8 mouse cellular contexts compared by ENCODE assay signal in the genomic region with DNA sequence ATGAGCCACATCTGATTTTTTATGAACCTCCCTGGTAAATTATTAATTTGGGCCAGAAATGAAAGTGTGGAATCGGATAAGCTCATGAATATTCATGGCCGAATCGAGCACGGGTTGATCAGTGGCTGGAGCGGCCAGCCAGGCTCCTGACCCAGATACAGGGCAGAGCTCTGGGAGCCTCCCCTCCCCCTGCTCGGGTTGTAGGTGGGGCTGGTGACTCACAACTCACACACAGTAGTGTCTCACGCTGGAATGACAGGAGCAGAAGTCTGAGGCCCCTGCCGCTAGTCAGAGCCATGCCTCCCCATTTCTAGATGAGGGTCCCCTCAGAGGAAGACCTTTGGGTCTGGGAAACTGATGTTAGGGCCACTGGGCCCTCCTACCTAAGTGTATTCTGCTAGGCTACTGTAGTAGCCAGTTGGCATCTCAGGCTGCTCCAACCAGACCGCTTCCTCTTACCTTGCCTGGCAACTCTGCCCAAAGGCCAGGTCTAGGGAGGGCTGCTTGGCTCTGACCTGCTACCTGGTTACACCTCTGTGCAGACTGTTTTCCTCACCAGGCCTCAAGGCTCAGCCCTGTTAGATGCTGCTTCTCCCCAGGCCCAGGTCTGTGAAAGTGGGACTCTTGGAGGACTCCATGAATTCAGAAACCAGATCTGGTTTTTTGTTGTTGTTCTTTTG.
DNase-seq lines count a peak whose midpoint lies in the region; ATAC-seq lines count a peak whose summit lies in the region.

No protein-coding gene starts in this region.

- 21% methylated on average over 9 of the region's 9 CpGs for WGBS in embryonic facial prominence, embryonic 10.5 days
- 10% methylated on average over 9 of the region's 9 CpGs for WGBS in heart, embryonic 10.5 days
- WGBS in stomach, embryonic 15.5 days, result 32% methylated on average over 9 of the region's 9 CpGs

- peak; percentile 87 for ATAC-seq in stomach, embryonic 15.5 days (ENCODE audit: insufficient read depth, low FRiP score, low read depth)

- H3K4me3 ChIP-seq in embryonic facial prominence, embryonic 10.5 days, result peak overlapping the region; percentile 38
- peak overlapping the region; percentile 57 for H3K4me3 ChIP-seq in heart, embryonic 10.5 days
- H3K4me3 ChIP-seq in stomach, embryonic 15.5 days (replicated peaks), result peak overlapping the region; percentile 8; the same call in 1 of the 2 replicates

- DNase-seq in 3T3-L1 (ENCODE audit: low read depth, low spot score) (peak; percentile 92), R1 (ENCODE audit: low read depth, low spot score) (peak; percentile 30)
- peak; percentile 55 for DNase-seq in embryonic facial prominence, embryonic 10.5 days (ENCODE audit: low spot score)
- peak; percentile 95 for DNase-seq in heart, embryonic 10.5 days (ENCODE audit: low spot score)
- peak; percentile 94 for DNase-seq in kidney, adult 9 months
- peak; percentile 77 for DNase-seq in lung, postnatal 10 days
- DNase-seq in layer of hippocampus, adult 9-11 months, result no peak

- H3K9me3 ChIP-seq in embryonic facial prominence, embryonic 10.5 days, result no peaks in the 10 kb centered on the region
- H3K9me3 ChIP-seq in heart, embryonic 10.5 days, result no peaks in the 10 kb centered on the region
- no peaks in the 10 kb centered on the region for H3K9me3 ChIP-seq in stomach, embryonic 15.5 days

- peaks cover 96% of the 10 kb centered on the region for H3K4me1 ChIP-seq in embryonic facial prominence, embryonic 10.5 days
- H3K4me1 ChIP-seq in heart, embryonic 10.5 days, result peaks cover 98% of the 10 kb centered on the region
- peaks cover 75% of the 10 kb centered on the region for H3K4me1 ChIP-seq in stomach, embryonic 15.5 days

- peak overlapping the region; percentile 73 for H3K27ac ChIP-seq in embryonic facial prominence, embryonic 10.5 days (replicated peaks)
- peak overlapping the region; percentile 95 for H3K27ac ChIP-seq in heart, embryonic 10.5 days
- H3K27ac ChIP-seq in stomach, embryonic 15.5 days, result peak overlapping the region; percentile 80

- H3K36me3 ChIP-seq in embryonic facial prominence, embryonic 10.5 days (replicated peaks), result 0 out of 2 replicates have a peak, but pooled peaks cover 2% of the 10 kb centered on the region
- H3K36me3 ChIP-seq in heart, embryonic 10.5 days, result no peaks in the 10 kb centered on the region
- H3K36me3 ChIP-seq in stomach, embryonic 15.5 days, result no peaks in the 10 kb centered on the region

- H3K27me3 ChIP-seq in embryonic facial prominence, embryonic 10.5 days (replicated peaks; ENCODE audit: low read depth, poor library complexity, severe bottlenecking), result peaks cover 31% of the 10 kb centered on the region; the same call in 1 of the 2 replicates
- H3K27me3 ChIP-seq in heart, embryonic 10.5 days (ENCODE audit: insufficient read depth, poor library complexity, severe bottlenecking), result no peaks in the 10 kb centered on the region
- H3K27me3 ChIP-seq in stomach, embryonic 15.5 days (replicated peaks), result no peaks in the 10 kb centered on the region

- H3K4me2 ChIP-seq in stomach, embryonic 15.5 days, result peak overlapping the region; percentile 41

- no peak overlapping the region for H3K9ac ChIP-seq in stomach, embryonic 15.5 days
